Mouse (Mus musculus) kidney, adult 2 months (tissue): Measurements from ENCODE around the gene Syne3. TPM values are rescaled to one million over a fixed set of nuclear protein-coding genes. Genes with fewer than 3 reads are reported as not detected.
A peak's percentile ranks its signal among the peaks of the same experiment; 100 is the strongest.

Source experiments
- DNase-seq: peaks from one replicate; pipeline ENCODE4 v3.0.0; 2021
- H3K27ac ChIP-seq: fragments of 200-500 bp; 2 replicates; pipeline ENCODE4 v1.5.1; 2012; ENCODE audit warnings: low read depth, low read length, control low read depth, inconsistent platforms; ENCODE audit not compliant: insufficient read depth
- H3K27me3 ChIP-seq: fragments of 200-500 bp; replicated peaks from 2 replicates; pipeline ENCODE4 v1.6.1; 2012; ENCODE audit warnings: mild to moderate bottlenecking, moderate library complexity, low read length, inconsistent platforms; ENCODE audit not compliant: control insufficient read depth, insufficient read depth
- H3K36me3 ChIP-seq: fragments of 200-500 bp; 2 replicates; pipeline ENCODE4 v1.6.1; 2012; ENCODE audit warnings: mild to moderate bottlenecking, moderate library complexity, low read length, inconsistent platforms; ENCODE audit not compliant: control insufficient read depth, insufficient read depth
- H3K4me1 ChIP-seq: fragments of 200-500 bp; 2 replicates; pipeline ENCODE4 v1.6.1; 2011; ENCODE audit warnings: low read length; ENCODE audit not compliant: control insufficient read depth, insufficient read depth
- H3K4me3 ChIP-seq: fragments of 200-500 bp; 2 replicates; pipeline ENCODE4 v1.5.1; 2011; ENCODE audit warnings: mild to moderate bottlenecking, low read depth, low read length, control low read depth; ENCODE audit not compliant: insufficient read depth
- CTCF ChIP-seq: fragments of 200-500 bp; conservative IDR thresholded peaks from 2 replicates; pipeline ENCODE4 v1.5.1; 2011; ENCODE audit warnings: low read depth, mild to moderate bottlenecking, control low read depth, low read length, moderate library complexity, mixed read lengths; ENCODE audit not compliant: insufficient read depth, insufficient read length
- POLR2A ChIP-seq: fragments of 200-500 bp; IDR thresholded peaks from one replicate; pipeline ENCODE4 v1.6.1; 2011; ENCODE audit warnings: low read depth, low read length, control low read depth
- WGBS: fragments of 180-500 bp; shearing (Covaris S2); methylation state at CpG from one replicate; pipeline ENCODE4 v1.1.7; 2018; 5-methylcytosine and 5-hydroxymethylcytosine counted together
- polyA plus RNA-seq: library from polyadenylated mRNA; depleted of rRNA; stranded (reverse); fragments of >200 nt; gene quantifications from 2 replicates; pipeline ENCODE4 v1.2.3, GENCODE M21; 2012; rRNA removed

The Syne3 gene
- polyA plus RNA-seq, 1 experiment = 2.7 TPM

GRCm38 (mm10) chr12:104890066-104890465 lies 119.5 kb downstream of the Syne3 start:
- Histone ChIP-seq H3K4me3 (no peak overlapping the region), H3K27ac (no peak overlapping the region), H3K36me3 (no peaks in the 10 kb centered on the region), H3K4me1 (no peaks in the 10 kb centered on the region), H3K27me3 (no peaks in the 10 kb centered on the region)
- no peak for DNase-seq
- 88% methylated on average over 8 of the region's 8 CpGs for WGBS
- TF ChIP-seq POLR2A (no peak), CTCF (no peak)

- WGBS = 80% methylated on average over 7 of the region's 7 CpGs
- no peaks in the 10 kb centered on the region for H3K36me3 ChIP-seq
- no peak overlapping the region for H3K4me3 ChIP-seq
- no peaks in the 10 kb centered on the region for H3K4me1 ChIP-seq
- DNase-seq = no peak
- H3K27me3 ChIP-seq = no peaks in the 10 kb centered on the region
- no peak for TF ChIP-seq CTCF
- TF ChIP-seq POLR2A = no peak
- H3K27ac ChIP-seq = no peak overlapping the region
Observed at GRCm38 (mm10) chr12:104886104-104886503, 123.5 kb downstream of the Syne3 start.

- TF ChIP-seq CTCF (no peak), POLR2A (no peak)
- H3K27ac ChIP-seq = no peak overlapping the region
- H3K4me1 ChIP-seq = no peaks in the 10 kb centered on the region
- H3K4me3 ChIP-seq = no peak overlapping the region
- 47% methylated on average over 5 of the region's 5 CpGs for WGBS
- H3K36me3 ChIP-seq = no peaks in the 10 kb centered on the region
- H3K27me3 ChIP-seq = no peaks in the 10 kb centered on the region
- peak; percentile 55 for DNase-seq
Observed at GRCm38 (mm10) chr12:104882533-104882932, 127.1 kb downstream of the Syne3 start.

- Histone ChIP-seq H3K4me1 (no peaks in the 10 kb centered on the region), H3K4me3 (no peak overlapping the region), H3K36me3 (no peaks in the 10 kb centered on the region), H3K27ac (no peak overlapping the region), H3K27me3 (no peaks in the 10 kb centered on the region)
- DNase-seq = no peak
- TF ChIP-seq POLR2A = no peak
- no peak for TF ChIP-seq CTCF
- 71% methylated on average over 2 of the region's 2 CpGs for WGBS
Observed at GRCm38 (mm10) chr12:104882061-104882460, 127.5 kb downstream of the Syne3 start.

GRCm38 (mm10) chr12:104881518-104882060 lies 128.0 kb downstream of the Syne3 start:
- Histone ChIP-seq H3K36me3 (no peaks in the 10 kb centered on the region), H3K27me3 (no peaks in the 10 kb centered on the region), H3K4me1 (no peaks in the 10 kb centered on the region), H3K4me3 (no peak overlapping the region), H3K27ac (no peak overlapping the region)
- WGBS = 69% methylated on average over 4 of the region's 4 CpGs
- no peak for TF ChIP-seq POLR2A
- TF ChIP-seq CTCF = no peak
- DNase-seq = no peak

- H3K4me3 ChIP-seq = no peak overlapping the region
- no peaks in the 10 kb centered on the region for H3K27me3 ChIP-seq
- WGBS = 72% methylated on average over 12 of the region's 12 CpGs
- DNase-seq = no peak
- no peaks in the 10 kb centered on the region for H3K36me3 ChIP-seq
- H3K27ac ChIP-seq = no peak overlapping the region
- no peaks in the 10 kb centered on the region for H3K4me1 ChIP-seq
- TF ChIP-seq CTCF = no peak
- TF ChIP-seq POLR2A = no peak
Observed at GRCm38 (mm10) chr12:104880367-104880766, 129.2 kb downstream of the Syne3 start.

Other genes with a start within 250 kb of the Syne3 start
- gene Clmn, start 144.7 kb downstream of the Syne3 start, polyA plus RNA-seq = 20.5 and 21.3 TPM in 2 replicates
- gene Glrx5, start 22.9 kb upstream of the Syne3 start, polyA plus RNA-seq = 138 and 139 TPM in 2 replicates
- gene Tcl1b2, start 136.2 kb upstream of the Syne3 start, polyA plus RNA-seq = not detected in 2 replicates
- not detected in 2 replicates for gene Tcl1b1, start 149.9 kb upstream of the Syne3 start, polyA plus RNA-seq
- not detected in 2 replicates for gene Tcl1b5, start 166.5 kb upstream of the Syne3 start, polyA plus RNA-seq
- gene Tcl1b3, start 181.2 kb upstream of the Syne3 start, polyA plus RNA-seq = not detected in 2 replicates
- gene Tcl1b4, start 192.1 kb upstream of the Syne3 start, polyA plus RNA-seq = not detected in 2 replicates
- gene Tcl1, start 213.0 kb upstream of the Syne3 start, polyA plus RNA-seq = not detected in 2 replicates